Mouse (Mus musculus): ENCODE measurements around the gene Cdh24.

Cdh24 gene

GRCm38 (mm10) chr14:54641305-54641969 lies at the start of gene Cdh24:
Cdh24 (minus strand) TSS chr14:54641364.
- peak; percentile 95 for DNase-seq

GRCm38 (mm10) chr14:54687251-54687650 lies 46.1 kb upstream of the Cdh24 start:
- no peak for DNase-seq

GRCm38 (mm10) chr14:54686522-54687143 lies 45.5 kb upstream of the Cdh24 start, which contains the start of gene Acin1:
Acin1 (minus strand) TSS chr14:54686931.
- peak; percentile 100 for DNase-seq

- no peak for DNase-seq
Observed at GRCm38 (mm10) chr14:54686063-54686521, 44.9 kb upstream of the Cdh24 start, which contains the start of gene 1700123O20Rik. 1700123O20Rik (plus strand) TSS chr14:54686216.

GRCm38 (mm10) chr14:54685471-54685870 lies 44.3 kb upstream of the Cdh24 start:
- DNase-seq = no peak

GRCm38 (mm10) chr14:54682396-54682795 lies 41.2 kb upstream of the Cdh24 start:
- no peak for DNase-seq

- no peak for DNase-seq
Observed at GRCm38 (mm10) chr14:54678657-54679304, 37.6 kb upstream of the Cdh24 start.

GRCm38 (mm10) chr14:54676290-54676689 lies 35.1 kb upstream of the Cdh24 start:
- DNase-seq = no peak

GRCm38 (mm10) chr14:54674317-54674716 lies 33.2 kb upstream of the Cdh24 start:
- DNase-seq = no peak

GRCm38 (mm10) chr14:54669381-54669780 lies 28.2 kb upstream of the Cdh24 start:
- no peak for DNase-seq

GRCm38 (mm10) chr14:54664477-54665222 lies 23.5 kb upstream of the Cdh24 start:
- no peak for DNase-seq

GRCm38 (mm10) chr14:54660009-54660408 lies 18.8 kb upstream of the Cdh24 start:
- DNase-seq = no peak

GRCm38 (mm10) chr14:54653496-54653895 lies 12.3 kb upstream of the Cdh24 start:
- DNase-seq = peak; percentile 78

- no peak for DNase-seq
Observed at GRCm38 (mm10) chr14:54652787-54653186, 11.6 kb upstream of the Cdh24 start.

GRCm38 (mm10) chr14:54651556-54651955 lies 10.4 kb upstream of the Cdh24 start:
- no peak for DNase-seq

GRCm38 (mm10) chr14:54650621-54651454 lies 9.7 kb upstream of the Cdh24 start:
- peak; percentile 88 for DNase-seq

GRCm38 (mm10) chr14:54647900-54648299 lies 6.7 kb upstream of the Cdh24 start:
- no peak for DNase-seq

- DNase-seq = no peak
Observed at GRCm38 (mm10) chr14:54646898-54647636, 5.9 kb upstream of the Cdh24 start.

GRCm38 (mm10) chr14:54646455-54646854 lies 5.3 kb upstream of the Cdh24 start:
- no peak for DNase-seq

- DNase-seq = no peak
Observed at GRCm38 (mm10) chr14:54644294-54644693, 3.1 kb upstream of the Cdh24 start.

GRCm38 (mm10) chr14:54643011-54643410 lies 1.8 kb upstream of the Cdh24 start:
- DNase-seq = no peak

Measured in right cerebral cortex, postnatal 4 days (tissue).